Mouse (Mus musculus) regulatory T cell (primary cell): Measurements from ENCODE around the gene Ccnd2.

Source experiments
- in situ Hi-C: fragments of 300-600 bp; cut with MboI, MseI; formaldehyde crosslinking; loops from one replicate; pipeline ENCODE4 v1.15.1; 2025; ENCODE audit warnings: high pct_unique_total_duplicates

The Ccnd2 gene

DNA sequence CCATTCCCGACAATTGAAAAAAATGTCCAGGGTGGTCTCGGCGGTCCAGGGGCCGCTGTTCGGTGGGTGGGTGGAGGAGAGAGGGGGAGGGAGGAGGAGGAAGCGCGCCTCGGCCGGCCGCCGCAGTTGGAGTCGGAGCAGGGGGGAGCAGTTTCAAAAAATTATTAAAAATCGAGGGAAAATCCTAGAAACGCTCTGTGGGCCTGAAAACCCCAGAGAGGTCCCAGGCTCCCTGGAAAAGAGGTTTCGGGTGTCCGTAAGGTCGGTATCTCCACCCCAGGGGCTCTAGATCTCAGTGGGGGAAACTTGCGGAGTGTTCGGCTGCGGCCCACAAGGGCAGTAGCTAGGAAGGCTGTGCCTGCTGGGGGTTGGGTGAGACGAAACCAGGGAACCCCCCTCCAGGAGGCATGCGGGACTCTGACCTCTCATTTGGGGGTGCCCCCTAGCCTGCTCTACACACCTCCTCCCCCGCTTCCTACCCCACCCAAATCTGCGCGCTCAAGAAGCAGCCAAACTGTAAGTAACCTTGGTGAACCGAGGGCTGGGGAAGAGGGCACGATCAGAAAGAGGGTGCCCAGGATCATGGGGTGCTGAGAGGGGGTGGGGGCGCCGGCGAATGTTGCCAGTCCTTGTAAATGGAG is 2.6 kb downstream of the Ccnd2 start:
- in situ Hi-C loops: loop anchor here (5.0 kb wide), 3 partner anchors 93 to 298 kb away; partner anchors contain the start of gene Parp11

DNA sequence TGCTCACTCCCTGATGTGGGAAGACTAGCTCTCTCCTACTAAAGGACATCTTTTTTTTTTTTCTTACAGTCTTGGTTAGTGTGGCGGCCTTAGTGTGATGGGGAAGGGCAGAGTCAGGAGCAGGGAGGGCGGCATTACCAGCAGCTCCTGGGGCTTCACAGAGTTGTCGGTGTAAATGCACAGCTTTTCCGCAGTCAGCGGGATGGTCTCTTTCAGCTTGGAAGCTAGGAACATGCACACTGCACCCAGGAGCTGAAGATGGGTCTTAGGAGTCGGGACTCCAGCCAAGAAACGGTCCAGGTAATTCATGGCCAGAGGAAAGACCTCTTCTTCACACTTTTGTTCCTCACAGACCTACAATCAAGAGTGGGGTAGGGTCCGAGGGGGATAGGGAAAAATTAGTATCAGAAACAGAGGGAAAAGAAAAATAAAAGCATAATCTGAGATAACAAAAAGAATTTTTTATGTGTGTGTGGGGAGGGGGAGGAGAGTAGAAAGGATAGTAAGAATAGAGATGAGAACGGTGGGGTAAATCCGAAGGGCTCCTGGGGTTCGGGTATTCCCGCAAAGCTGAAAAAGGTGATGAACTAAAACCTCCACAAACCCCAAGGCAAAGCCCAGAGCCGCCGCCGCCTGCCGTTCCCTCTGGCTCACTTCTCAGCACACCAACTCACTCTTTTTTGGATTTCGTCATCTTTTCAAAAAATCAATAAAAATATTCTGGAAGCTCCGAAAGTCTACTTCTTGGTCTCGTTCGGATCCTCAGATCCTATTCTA is 3.3 kb downstream of the Ccnd2 start:
- in situ Hi-C loops: loop anchor here (5.0 kb wide), 3 partner anchors 94 to 299 kb away; partner anchors contain the start of gene Parp11

DNA sequence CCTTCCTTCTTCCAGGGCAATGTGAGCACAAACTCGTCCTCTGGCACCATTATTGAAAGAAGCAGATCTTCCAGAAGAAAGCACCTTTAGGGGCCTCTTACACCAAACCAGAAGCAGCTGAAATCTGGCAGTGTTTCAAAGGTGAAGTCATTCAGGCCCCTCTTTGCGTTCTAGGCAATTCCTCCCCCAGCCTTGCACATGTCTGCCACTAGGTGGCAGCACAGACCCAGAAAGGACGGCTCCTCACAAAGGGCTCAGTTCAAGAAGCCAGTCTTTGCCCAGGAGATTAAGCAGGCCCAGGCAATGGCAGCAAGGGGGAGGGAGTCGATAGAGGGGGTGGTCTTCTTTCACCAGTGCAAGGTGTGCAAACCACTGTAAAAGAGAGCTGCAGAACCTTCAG is 4.3 kb downstream of the Ccnd2 start:
- in situ Hi-C loops: loop anchor here (5.0 kb wide), 3 partner anchors 95 to 300 kb away; partner anchors contain the start of gene Parp11

DNA sequence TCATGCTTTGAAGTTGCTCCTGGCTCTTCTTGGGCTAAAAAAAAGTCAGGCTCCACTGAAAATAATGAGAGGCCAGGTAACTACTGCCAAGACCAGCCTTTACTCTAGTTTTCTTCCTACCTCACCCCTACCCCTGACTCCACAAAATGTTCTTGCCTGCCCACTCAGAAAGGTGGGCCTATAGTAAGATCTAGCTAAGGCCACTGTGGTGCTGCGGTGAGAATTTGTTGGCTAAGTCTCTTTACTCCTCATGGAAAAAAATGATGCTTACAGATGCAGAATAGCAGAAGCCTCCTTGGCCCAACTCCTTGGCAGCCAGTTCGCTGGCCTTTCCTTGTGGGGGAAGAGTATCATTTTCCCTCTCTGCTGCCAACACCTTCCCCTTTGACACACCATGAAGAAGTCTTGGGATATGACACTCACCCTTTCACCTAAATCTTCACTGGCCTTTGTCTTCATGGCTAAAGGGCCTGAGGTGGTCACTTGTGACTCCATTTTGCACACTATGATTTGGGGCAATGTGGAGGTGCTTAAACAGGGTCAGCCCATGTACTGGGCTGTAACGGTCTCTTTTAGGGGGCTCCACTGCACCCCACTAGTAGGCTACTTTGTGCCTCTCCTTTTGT is 5.6 kb downstream of the Ccnd2 start:
- in situ Hi-C loops: loop anchor here (5.0 kb wide), 3 partner anchors 96 to 301 kb away; partner anchors contain the start of gene Parp11

DNA sequence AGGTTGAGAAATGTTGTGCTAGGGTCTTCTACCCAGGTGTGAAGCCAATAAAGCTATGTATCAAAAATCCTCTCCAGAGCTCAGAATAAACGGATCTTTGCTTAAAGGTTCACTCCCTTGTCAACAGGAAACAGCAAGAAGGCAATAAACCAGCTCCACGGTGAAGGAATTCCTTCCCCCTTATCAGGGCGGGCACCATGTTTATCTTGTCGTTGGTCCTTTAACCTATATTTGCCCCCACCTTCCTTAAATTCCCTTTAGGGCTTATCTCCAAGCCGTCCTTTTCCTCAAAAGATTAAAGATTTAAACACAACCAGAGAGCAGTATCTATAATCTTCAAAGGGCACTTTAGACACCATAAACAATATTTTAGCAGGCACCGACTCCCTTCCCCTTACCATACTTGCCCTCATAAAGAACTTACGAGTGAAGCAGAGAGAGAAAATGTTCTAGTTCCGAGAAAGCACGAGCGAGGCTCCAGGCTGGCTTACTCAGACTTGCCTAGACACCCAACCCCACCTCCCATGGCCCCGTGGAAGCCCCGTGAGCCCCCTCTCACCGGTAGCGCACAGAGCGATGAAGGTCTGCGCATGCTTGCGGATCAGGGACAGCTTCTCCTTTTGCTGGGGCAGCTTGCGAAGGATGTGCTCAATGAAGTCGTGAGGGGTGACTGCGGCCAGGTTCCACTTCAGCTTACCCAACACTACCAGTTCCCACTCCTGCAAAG is 6.4 kb downstream of the Ccnd2 start:
- in situ Hi-C loops: loop anchor here (5.0 kb wide), 3 partner anchors 97 to 302 kb away; partner anchors contain the start of gene Parp11

- in situ Hi-C loops: no loop called here
Observed at GRCm38 (mm10) chr6:127143576-127144288, 8.3 kb downstream of the Ccnd2 start.

GRCm38 (mm10) chr6:127143124-127143520 is 8.9 kb downstream of the Ccnd2 start:
- in situ Hi-C loops: no loop called here

GRCm38 (mm10) chr6:127142154-127143123 is 9.6 kb downstream of the Ccnd2 start:
- in situ Hi-C loops: no loop called here

- in situ Hi-C loops: loop anchor here (10.0 kb wide), 1 partner anchor 184 kb away; no protein-coding TSS in a partner anchor
Observed at GRCm38 (mm10) chr6:127138962-127139361, 13.0 kb downstream of the Ccnd2 start.

DNA sequence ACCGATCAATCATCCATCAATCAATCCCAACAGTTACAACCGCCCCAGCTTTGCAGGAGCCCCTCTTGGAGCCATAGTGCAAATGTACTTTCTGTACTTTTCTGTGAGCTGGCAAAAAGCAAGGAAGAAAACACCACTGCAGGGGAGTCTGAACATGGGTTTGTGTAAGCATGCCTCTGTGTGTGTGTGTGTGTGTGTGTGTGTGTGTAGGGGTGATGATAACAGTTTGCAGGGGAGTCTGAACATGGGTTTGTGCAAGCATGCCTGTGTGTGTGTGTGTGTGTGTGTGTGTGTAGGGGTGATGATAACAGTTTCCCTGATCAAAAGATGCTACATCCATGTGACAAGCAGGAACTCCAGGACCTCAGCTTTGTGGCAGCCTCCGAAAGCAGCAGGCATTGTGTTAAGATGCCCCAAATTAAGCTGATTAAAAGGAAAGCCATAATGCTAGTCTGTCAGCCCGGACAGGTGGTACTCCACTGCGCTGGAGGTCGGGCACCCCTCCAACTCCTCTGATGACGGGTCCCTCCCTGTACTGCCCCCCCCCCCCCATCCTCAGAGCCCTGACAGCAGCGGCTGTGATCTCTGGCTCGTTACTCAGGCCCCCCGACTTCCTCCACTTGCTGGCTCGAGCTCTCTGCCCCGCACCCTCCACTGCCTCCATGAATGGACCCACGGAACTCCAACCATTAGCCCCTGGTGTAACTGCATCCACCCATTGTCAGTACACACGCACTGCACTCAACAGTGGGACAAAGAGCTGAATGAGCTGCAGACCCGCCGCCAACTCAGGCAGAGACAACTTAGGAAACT is 18.4 kb downstream of the Ccnd2 start:
- in situ Hi-C loops: loop anchor here (10.0 kb wide), 1 partner anchor 179 kb away; no protein-coding TSS in a partner anchor

- in situ Hi-C loops: loop anchor here (10.0 kb wide), 1 partner anchor 178 kb away; no protein-coding TSS in a partner anchor
Observed at GRCm38 (mm10) chr6:127132719-127133118, 19.3 kb downstream of the Ccnd2 start.

DNA sequence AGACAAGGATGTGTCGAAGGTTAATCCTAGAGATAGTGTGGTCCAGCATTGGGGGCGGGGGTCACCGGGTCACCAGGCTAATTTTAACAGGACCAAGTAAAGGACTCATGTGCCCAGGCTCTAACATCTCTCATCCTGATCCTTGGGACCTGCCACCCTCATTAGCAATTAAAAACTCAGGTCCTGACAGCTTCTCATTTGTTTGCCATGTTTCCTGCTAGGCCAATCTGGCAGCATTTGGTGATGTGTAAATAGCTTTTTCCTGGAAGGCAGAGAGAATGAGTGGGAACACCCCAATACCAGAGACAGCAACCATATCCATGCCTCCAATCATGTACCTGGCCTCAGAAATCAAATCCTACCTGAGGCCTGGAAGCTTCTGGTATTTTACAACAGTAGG is 20.0 kb downstream of the Ccnd2 start:
- in situ Hi-C loops: loop anchor here (10.0 kb wide), 1 partner anchor 177 kb away; no protein-coding TSS in a partner anchor

GRCm38 (mm10) chr6:127130377-127130776 is 21.6 kb downstream of the Ccnd2 start:
- in situ Hi-C loops: loop anchor here (10.0 kb wide), 1 partner anchor 176 kb away; no protein-coding TSS in a partner anchor

- in situ Hi-C loops: loop anchor here (10.0 kb wide), 1 partner anchor 175 kb away; no protein-coding TSS in a partner anchor
Observed at GRCm38 (mm10) chr6:127129659-127130058, 22.3 kb downstream of the Ccnd2 start.

GRCm38 (mm10) chr6:127123506-127123905 is 28.5 kb downstream of the Ccnd2 start:
- in situ Hi-C loops: no loop called here

GRCm38 (mm10) chr6:127122996-127123395 is 29.0 kb downstream of the Ccnd2 start:
- in situ Hi-C loops: no loop called here

- in situ Hi-C loops: no loop called here
Observed at GRCm38 (mm10) chr6:127122221-127122806, 29.7 kb downstream of the Ccnd2 start.
